Mouse (Mus musculus) erythroblast, embryonic 14.5 days (primary cell): ENCODE measurements around the gene Ccm2.

Experiments
- GATA1 ChIP-seq: IDR thresholded peaks from 2 replicates; pipeline ENCODE4 v1.6.1; 2012; ENCODE audit warnings: low read length, inconsistent platforms, mixed read lengths
- TAL1 ChIP-seq: IDR thresholded peaks from 3 replicates; pipeline ENCODE4 v1.6.1; 2012; ENCODE audit warnings: low read length, inconsistent platforms, mixed read lengths

- TF ChIP-seq GATA1 (no peak), TAL1 (no peak)
Observed at GRCm38 (mm10) chr11:6530746-6531145, 15.9 kb upstream of the Ccm2 start.
